Mouse (Mus musculus) forebrain, embryonic 12.5 days (tissue): ENCODE measurements around the gene Krt8. TPM values are rescaled to one million over a fixed set of nuclear protein-coding genes. Genes with fewer than 3 reads are reported as not detected.
"Not testable (repeated sequence)": the region's sequence is repeated elsewhere in the genome, so short reads cannot be mapped to it uniquely, and the experiment has no call there.

Source experiments
- ATAC-seq: fragments of 200-750 bp; cut with Nextera tagmentation; 2 replicates; pipeline ENCODE4 v1.8.0; 2017; ENCODE audit warnings: moderate TSS enrichment; ENCODE audit not compliant: low FRiP score
- H3K27ac ChIP-seq: fragments of 300-500 bp; sonication (generic); 2 replicates; pipeline ENCODE4 v1.5.1; 2016; ENCODE audit warnings: mild to moderate bottlenecking
- H3K27me3 ChIP-seq: fragments of 300-500 bp; sonication (generic); 2 replicates; pipeline ENCODE4 v1.6.1; 2016; ENCODE audit warnings: mild to moderate bottlenecking
- H3K36me3 ChIP-seq: fragments of 300-500 bp; sonication (generic); replicated peaks from 2 replicates; pipeline ENCODE4 v1.6.1; 2016; ENCODE audit warnings: mild to moderate bottlenecking
- H3K4me1 ChIP-seq: fragments of 300-500 bp; sonication (generic); 2 replicates; pipeline ENCODE4 v1.6.1; 2016
- H3K4me2 ChIP-seq: fragments of 300-500 bp; sonication (generic); 2 replicates; pipeline ENCODE4 v1.6.1; 2016; ENCODE audit warnings: mild to moderate bottlenecking, moderate library complexity
- H3K4me3 ChIP-seq: fragments of 300-500 bp; sonication (generic); replicated peaks from 2 replicates; pipeline ENCODE4 v1.5.1; 2016; ENCODE audit warnings: mild to moderate bottlenecking
- H3K9ac ChIP-seq: fragments of 300-500 bp; sonication (generic); 2 replicates; pipeline ENCODE4 v1.6.1; 2016; ENCODE audit warnings: mild to moderate bottlenecking
- H3K9me3 ChIP-seq: fragments of 300-500 bp; sonication (generic); 2 replicates; pipeline ENCODE4 v1.6.1; 2016
- WGBS: fragments of 180-500 bp; shearing (Covaris S2); methylation state at CpG from one replicate; pipeline ENCODE4 v1.1.7; 2016; 5-methylcytosine and 5-hydroxymethylcytosine counted together
- polyA plus RNA-seq: library from polyadenylated mRNA; unstranded; fragments of >200 nt; fragmentation: Nextera tagmentation; extraction: Ambion mirVana; gene quantifications from 2 replicates; pipeline ENCODE4 v1.2.1, GENCODE M21; 2016

The Krt8 gene
- polyA plus RNA-seq, 1 experiment from 2014 or later: 10.0 TPM

DNA sequence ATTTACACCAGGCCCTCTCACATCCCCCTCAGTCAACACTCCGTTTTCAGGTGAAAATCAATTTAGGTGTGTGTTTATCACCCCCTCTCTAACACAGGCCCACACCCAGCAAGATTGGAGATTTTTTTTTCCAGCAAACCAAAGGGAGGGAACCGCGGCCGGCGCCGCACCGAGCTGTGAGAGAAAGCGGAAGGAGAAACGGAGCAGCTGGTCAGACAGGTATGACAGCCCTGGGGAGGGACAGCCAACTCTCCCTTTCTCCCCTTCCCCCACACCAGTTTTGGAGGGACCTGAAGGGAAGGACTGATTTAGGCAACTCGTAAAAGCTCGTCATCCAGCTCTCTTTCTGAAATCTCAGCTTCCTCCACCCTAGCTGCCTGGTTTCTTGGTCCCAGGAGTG lies 2.0 kb upstream of the Krt8 start:
- Histone ChIP-seq H3K4me2 (no peak overlapping the region), H3K9ac (no peak overlapping the region), H3K27ac (no peak overlapping the region), H3K9me3 (no peaks in the 10 kb centered on the region), H3K4me1 (peaks cover 25% of the 10 kb centered on the region), H3K4me3 (no peak overlapping the region), H3K27me3 (peaks cover 71% of the 10 kb centered on the region), H3K36me3 (no peaks in the 10 kb centered on the region)
- WGBS: 35% methylated on average over 10 of the region's 11 CpGs
- no peak for ATAC-seq

DNA sequence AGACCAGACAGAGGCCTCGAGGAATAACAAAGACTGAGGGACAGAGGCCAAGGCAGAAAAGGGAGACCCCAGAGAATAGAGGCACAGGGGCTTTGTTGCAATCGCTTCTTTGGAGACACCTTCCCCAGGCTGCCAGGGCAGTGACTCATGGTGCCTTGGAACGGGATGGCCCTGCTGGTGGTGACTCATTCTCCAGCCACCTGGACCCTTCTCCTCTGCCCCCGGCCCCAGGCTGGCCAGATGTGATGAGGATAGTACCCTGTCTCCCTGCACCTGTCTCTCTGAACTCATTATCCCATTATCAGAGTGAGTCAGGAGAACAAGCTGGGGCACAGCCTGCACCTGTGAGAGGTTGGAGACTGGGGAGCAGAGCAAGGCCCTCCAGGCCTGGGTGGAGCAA lies 1.0 kb upstream of the Krt8 start:
- Histone ChIP-seq H3K9ac (no peak overlapping the region), H3K4me3 (no peak overlapping the region), H3K4me2 (no peak overlapping the region), H3K27ac (no peak overlapping the region), H3K27me3 (peaks cover 80% of the 10 kb centered on the region), H3K9me3 (no peaks in the 10 kb centered on the region), H3K36me3 (no peaks in the 10 kb centered on the region), H3K4me1 (peaks cover 25% of the 10 kb centered on the region)
- ATAC-seq: no peak
- 48% methylated on average over 4 of the region's 4 CpGs for WGBS

DNA sequence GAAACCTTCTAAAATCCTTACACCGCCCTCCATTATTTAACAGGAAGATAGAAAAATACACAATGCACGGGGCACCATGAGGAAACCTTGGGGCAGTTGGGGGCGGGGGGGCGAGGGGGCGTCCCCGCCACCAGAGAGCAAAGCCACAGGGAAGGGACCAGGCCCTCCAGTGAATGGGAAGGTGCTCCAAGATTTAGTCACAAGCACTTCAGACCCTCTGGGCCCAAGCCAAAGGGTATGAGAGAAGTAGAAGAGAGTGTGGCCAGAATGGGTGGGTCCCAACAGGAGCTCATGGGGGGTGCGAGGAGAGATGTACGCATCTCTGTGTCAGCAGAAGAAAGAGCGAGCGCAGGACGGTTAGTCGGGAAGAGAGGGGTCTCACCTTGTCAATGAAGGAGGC lies 766 bp downstream of the Krt8 start:
- H3K4me3 ChIP-seq: peak overlapping the region; percentile 30
- H3K9ac ChIP-seq: 0 out of 2 replicates have a peak overlapping the region, but pooled peaks have one; percentile 42
- H3K27ac ChIP-seq: no peak overlapping the region
- no peaks in the 10 kb centered on the region for H3K9me3 ChIP-seq
- peaks cover 25% of the 10 kb centered on the region for H3K4me1 ChIP-seq
- peaks cover 77% of the 10 kb centered on the region for H3K27me3 ChIP-seq
- H3K36me3 ChIP-seq: no peaks in the 10 kb centered on the region
- ATAC-seq: no peak
- 15% methylated on average over 12 of the region's 12 CpGs for WGBS
- peak overlapping the region; percentile 53 for H3K4me2 ChIP-seq

DNA sequence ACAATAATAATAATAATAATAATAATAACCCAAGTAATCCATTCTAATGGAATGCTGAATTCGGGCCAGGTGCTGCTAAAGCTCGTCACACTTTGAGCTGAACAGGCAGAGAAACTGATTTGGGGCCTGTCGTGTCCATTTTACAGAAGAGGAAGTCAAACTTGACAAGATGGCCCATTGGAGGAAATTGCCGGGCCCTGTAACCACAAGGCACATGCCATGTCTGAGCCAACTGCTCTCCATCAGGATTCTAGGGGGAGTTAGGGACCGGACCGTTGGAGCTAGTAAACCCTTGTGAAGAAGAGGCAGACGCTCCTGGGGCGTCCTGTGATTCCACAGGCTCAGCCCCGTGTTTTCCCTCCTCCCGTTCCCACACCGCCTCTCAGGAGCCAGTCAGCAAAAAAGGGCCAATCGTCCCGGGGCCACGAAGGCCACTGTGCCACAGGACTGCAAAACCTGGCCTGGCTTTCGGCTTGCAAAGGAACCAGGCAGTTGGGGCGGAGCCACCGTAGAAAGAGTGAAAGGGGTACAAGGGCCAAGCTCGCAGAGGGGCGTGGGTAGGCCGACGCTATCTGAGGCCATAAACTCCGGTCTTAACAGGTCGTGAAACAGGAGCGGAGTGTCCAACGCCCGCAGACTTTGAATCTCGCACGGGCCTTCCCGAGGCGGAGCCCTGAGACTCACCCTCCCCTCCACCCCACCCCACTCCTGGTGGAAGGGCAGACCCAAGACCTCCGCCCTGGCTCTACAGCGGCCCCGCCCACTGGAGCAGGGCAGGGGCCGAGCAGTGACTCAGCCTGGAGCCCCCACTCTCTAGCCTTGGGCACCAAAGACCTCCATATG lies 1.4 kb downstream of the Krt8 start:
- H3K27ac ChIP-seq: no peak overlapping the region
- 0 out of 2 replicates have a peak, but pooled peaks have one; percentile 47 for ATAC-seq
- H3K4me1 ChIP-seq: peaks cover 22% of the 10 kb centered on the region
- H3K9ac ChIP-seq: peak overlapping the region; percentile 42; the same call in 1 of the 2 replicates
- H3K36me3 ChIP-seq: no peaks in the 10 kb centered on the region
- peak overlapping the region; percentile 53 for H3K4me2 ChIP-seq
- peak overlapping the region; percentile 30 for H3K4me3 ChIP-seq
- 3% methylated on average over 34 of the region's 34 CpGs for WGBS
- H3K9me3 ChIP-seq: no peaks in the 10 kb centered on the region
- H3K27me3 ChIP-seq: peaks cover 76% of the 10 kb centered on the region

DNA sequence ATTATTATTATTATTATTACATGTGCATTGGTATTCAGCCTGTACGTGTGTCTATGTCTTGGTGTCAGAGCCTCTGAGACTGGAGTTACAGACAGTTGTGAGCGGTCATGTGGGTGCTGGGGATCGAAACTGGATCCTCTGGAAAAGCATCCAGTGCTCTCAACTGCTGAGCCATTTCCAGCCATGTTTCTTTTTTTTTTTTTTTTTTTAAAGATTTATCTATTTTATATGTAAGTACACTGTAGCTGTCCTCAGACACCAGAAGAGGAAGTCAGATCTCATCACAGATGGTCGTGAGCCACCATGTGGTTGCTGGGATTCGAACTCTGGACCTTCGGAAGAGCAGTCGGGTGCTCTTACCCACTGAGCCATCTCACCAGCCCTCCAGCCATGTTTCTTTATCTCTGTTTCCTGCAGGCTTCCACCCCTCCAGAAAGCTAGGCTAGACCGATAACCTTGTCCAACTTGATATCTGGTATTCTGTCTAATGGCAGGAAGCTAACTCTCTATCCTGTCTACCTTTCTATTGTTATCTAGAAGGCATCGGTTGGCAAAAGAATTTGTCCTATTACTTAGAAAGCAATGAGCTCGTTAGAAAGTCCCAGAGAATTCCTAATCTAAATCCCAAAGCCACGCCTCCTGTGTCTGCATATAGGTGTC lies 4.5 kb downstream of the Krt8 start:
- WGBS: 88% methylated on average over 11 of the region's 11 CpGs
- Histone ChIP-seq H3K9me3 (0 out of 2 replicates have a peak, but pooled peaks cover 5% of the 10 kb centered on the region), H3K4me2 (no peak overlapping the region), H3K9ac (no peak overlapping the region), H3K27me3 (peaks cover 51% of the 10 kb centered on the region), H3K4me3 (no peak overlapping the region), H3K4me1 (peaks cover 10% of the 10 kb centered on the region; the same call in 1 of the 2 replicates), H3K36me3 (no peaks in the 10 kb centered on the region), H3K27ac (no peak overlapping the region)
- no peak for ATAC-seq

DNA sequence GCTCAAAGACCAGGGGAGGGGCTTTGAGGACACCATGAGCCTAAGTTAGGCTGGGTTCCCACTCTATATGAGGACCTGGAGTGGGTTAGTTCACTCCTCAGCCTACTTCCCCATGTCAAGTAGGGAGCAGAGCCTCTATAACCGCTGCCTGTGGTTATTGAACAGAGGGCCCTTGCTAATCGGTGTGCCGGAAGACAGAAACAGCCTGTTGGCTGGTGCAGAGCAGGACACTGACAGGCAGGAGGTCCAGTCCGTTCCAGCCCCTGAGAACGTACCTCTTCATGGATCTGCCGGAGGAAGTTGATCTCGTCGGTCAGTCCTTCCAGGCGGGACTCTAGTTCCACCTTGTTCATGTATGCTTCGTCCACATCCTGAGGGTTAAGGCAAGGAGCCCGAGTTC lies 5.1 kb downstream of the Krt8 start:
- H3K4me1 ChIP-seq: peaks cover 10% of the 10 kb centered on the region; the same call in 1 of the 2 replicates
- no peak overlapping the region for H3K9ac ChIP-seq
- peaks cover 47% of the 10 kb centered on the region for H3K27me3 ChIP-seq
- no peak overlapping the region for H3K4me3 ChIP-seq
- H3K4me2 ChIP-seq: no peak overlapping the region
- no peaks in the 10 kb centered on the region for H3K36me3 ChIP-seq
- no peak overlapping the region for H3K27ac ChIP-seq
- 86% methylated on average over 11 of the region's 11 CpGs for WGBS
- 0 out of 2 replicates have a peak, but pooled peaks cover 5% of the 10 kb centered on the region for H3K9me3 ChIP-seq
- ATAC-seq: no peak

DNA sequence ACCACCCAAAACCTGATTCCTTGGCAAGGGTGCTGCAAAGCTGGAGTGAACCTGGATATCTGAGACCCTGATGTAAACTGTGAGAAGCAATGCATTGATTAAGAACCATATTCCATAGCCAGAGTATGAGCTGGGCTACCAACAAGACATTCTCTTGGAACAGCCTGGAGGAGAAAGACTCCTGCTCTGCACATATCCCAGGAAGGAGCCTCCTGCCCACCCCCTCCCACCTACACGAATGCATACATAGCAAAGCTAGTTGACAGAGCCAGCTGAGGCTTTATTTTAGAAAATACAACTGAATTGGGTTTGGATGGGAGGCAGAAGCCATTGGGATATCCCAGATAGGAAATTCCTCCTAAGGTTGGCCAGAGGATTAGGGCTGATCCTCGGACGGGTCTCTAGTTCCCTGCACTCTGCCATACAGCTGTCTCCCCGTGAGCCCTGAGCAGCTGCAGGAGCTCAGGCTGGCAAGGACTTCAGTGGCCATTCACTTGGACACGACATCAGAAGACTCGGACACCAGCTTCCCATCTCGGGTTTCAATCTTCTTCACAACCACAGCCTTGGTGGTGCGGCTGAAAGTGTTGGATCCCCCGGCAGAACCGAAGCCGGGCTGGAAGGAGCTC lies 7.7 kb downstream of the Krt8 start:
- 87% methylated on average over 11 of the region's 11 CpGs for WGBS
- not testable (repeated sequence) for H3K9ac ChIP-seq, H3K4me2 ChIP-seq, H3K4me3 ChIP-seq, H3K4me1 ChIP-seq, H3K36me3 ChIP-seq, H3K27ac ChIP-seq, H3K9me3 ChIP-seq, ATAC-seq
- H3K27me3 ChIP-seq: peaks cover 37% of the 10 kb centered on the region

DNA sequence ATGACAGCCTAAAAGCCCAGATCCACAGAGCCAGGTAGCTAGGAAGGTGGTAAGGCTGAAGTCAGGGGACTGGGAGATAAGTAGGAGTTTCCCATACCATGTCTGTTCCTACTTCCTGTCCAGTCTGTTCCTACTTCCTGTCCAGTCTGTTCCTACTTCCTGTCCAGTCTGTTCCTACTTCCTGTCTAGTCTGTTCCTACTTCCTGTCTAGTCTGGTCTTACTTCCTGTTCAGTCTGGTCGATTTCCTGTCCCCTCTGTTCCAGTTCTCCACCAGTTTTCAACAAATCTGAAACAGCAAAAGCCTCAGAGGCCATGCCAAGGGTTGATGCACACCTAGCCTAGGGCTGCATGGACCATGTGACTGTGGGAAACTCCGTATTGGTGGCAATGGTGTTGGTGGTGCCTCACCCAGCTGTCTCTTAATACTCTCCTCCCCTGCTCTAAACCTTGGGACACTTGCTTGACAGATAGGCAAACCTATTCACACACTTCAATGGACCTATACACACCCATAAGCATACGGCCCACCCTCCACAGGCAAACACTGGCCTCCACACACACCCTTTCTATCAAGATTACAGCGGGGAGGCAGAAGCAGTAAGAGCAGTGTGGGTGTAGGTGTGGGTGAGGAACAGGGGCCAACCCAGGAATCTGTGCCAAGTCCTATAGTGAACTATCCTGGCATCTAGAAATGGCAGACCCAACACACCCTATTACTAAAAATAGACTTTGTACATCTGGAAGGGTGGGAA lies 8.6 kb downstream of the Krt8 start:
- no peak overlapping the region for H3K4me2 ChIP-seq
- H3K4me3 ChIP-seq: no peak overlapping the region
- H3K9ac ChIP-seq: no peak overlapping the region
- no peak overlapping the region for H3K27ac ChIP-seq
- peaks cover 35% of the 10 kb centered on the region for H3K27me3 ChIP-seq
- 87% methylated on average over 4 of the region's 4 CpGs for WGBS
- no peak for ATAC-seq
- H3K9me3 ChIP-seq: 0 out of 2 replicates have a peak, but pooled peaks cover 5% of the 10 kb centered on the region
- H3K36me3 ChIP-seq: no peaks in the 10 kb centered on the region
- no peaks in the 10 kb centered on the region for H3K4me1 ChIP-seq

DNA sequence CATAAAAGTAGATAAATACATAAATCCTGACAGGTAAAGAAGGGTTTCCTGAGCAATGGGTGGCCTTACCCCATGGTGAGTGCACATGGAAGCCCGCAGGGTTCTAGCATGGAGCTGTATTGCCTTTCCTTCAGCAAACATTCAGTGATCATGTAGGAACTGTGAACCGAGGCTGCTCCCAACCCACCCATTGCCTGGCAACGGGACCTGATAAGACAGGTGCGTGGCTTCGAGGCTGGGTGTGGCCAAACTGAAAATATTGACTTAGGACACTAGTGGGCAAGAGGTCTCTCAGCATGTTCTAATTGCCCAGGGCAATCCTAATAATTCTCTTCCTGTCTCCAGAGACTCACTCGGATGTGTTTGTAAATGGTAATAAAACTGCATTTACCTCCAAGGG lies 9.9 kb downstream of the Krt8 start:
- Histone ChIP-seq H3K27me3 (peaks cover 33% of the 10 kb centered on the region), H3K4me3 (no peak overlapping the region), H3K9me3 (0 out of 2 replicates have a peak, but pooled peaks cover 5% of the 10 kb centered on the region), H3K9ac (no peak overlapping the region), H3K27ac (no peak overlapping the region), H3K4me2 (no peak overlapping the region), H3K4me1 (no peaks in the 10 kb centered on the region), H3K36me3 (no peaks in the 10 kb centered on the region)
- 96% methylated on average over 6 of the region's 6 CpGs for WGBS
- ATAC-seq: no peak

DNA sequence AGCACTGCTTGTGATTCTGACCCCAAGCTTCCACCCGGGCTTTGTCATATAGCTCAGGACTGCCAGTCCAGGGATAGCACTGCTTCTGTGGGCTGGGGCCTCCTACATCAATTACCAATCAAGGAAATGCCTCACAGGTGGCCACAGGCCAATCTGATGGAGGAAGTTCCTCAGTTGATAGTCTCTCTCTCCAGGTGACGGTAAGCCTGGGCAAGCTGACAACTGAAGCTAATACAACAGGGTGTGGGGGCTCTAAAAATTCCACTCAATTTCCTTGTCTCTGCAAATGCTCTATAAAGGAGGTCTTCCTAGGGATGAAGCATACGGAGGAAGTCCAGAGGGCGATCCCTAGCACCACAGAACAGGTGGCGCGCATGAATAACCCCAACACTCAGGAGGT lies 13.3 kb downstream of the Krt8 start:
- Histone ChIP-seq H3K9ac (no peak overlapping the region), H3K4me1 (peaks cover 3% of the 10 kb centered on the region; the same call in 1 of the 2 replicates)
- 93% methylated on average over 6 of the region's 6 CpGs for WGBS

DNA sequence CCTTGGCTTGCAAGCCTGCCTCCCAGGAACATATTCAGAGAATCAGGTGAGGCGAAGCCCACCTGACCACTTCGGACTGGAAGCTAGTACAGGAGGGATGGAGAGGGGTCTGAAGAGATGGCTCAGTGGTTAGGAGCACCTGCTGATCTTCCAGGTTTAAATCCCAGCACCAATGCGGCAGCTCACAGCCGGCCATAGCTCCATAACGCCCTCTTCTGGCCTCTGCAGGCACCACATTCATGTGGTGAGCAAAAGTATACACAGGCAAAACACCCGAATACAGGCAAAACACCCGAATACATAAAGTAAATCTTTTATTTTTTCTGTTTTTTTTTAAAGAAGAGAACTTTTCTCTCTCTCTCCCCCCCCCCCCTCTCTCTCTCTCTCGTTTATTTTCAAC lies 15.6 kb downstream of the Krt8 start:
- H3K4me3 ChIP-seq: no peak overlapping the region
- H3K27me3 ChIP-seq: peaks cover 44% of the 10 kb centered on the region
- WGBS: 66% methylated on average over 8 of the region's 8 CpGs
- peaks cover 3% of the 10 kb centered on the region for H3K4me1 ChIP-seq
- no peak overlapping the region for H3K9ac ChIP-seq
- no peak overlapping the region for H3K4me2 ChIP-seq
- H3K27ac ChIP-seq: no peak overlapping the region
- H3K9me3 ChIP-seq: no peaks in the 10 kb centered on the region
- ATAC-seq: no peak
- H3K36me3 ChIP-seq: no peaks in the 10 kb centered on the region

More for the DNA sequence above, 13.3 kb downstream of the Krt8 start:
- Histone ChIP-seq H3K4me3 (no peak overlapping the region), H3K27ac (no peak overlapping the region), H3K9me3 (0 out of 2 replicates have a peak, but pooled peaks cover 5% of the 10 kb centered on the region), H3K4me2 (no peak overlapping the region), H3K36me3 (no peaks in the 10 kb centered on the region), H3K27me3 (peaks cover 49% of the 10 kb centered on the region)
- no peak for ATAC-seq
